Mouse (Mus musculus): ENCODE measurements at regions not wholly inside any gene's neighbourhood (a gene's known extent, or its start where the extent isn't known, plus 50 kb on each side); places are given as distances from the start of the nearest gene placed in this dataset.
"Not testable (repeated sequence)": the region's sequence is repeated elsewhere in the genome, so short reads cannot be mapped to it uniquely, and the experiment has no call there.

DNA sequence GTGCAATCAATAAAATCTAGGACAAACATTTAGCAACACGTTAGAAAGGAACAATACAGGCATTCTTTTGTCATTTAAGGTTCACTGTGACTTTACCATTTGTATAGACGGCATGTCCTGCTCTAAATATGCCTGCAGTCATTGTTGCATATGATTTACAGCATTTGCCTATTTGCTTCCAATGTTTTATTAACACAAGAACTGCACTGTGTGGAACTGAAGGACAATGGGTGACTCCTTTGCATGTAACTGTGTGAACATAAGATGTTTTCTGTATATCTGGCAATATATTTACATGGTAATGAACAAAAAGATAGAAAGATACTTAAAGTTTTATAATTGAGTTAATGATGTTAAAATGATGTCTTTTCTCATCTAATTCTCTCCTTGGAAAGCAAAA lies 57.1 kb downstream of the Pou4f1 start:
- no peak for DNase-seq (ENCODE audit: low read depth, low spot score)

DNA sequence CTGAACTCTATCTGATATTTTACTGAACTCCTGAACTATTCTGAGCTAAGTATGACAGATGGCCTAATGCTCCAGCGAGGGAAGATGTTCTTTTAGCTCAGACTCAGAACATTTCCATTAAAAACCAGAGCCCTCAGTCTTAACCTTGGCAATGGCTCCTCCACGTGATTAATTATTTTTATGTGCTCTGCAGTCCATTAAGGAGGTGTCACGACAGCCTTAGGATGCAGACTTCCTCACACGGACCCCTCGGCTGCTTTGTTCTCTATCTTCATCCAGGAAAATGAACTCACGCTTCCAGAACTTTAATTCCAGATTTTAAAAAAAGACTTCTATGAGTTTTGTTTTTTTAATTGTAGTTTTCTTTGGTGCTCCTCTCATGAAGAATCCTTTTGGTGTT lies 57.5 kb downstream of the Pou4f1 start:
- DNase-seq (ENCODE audit: low read depth, low spot score) = no peak

DNA sequence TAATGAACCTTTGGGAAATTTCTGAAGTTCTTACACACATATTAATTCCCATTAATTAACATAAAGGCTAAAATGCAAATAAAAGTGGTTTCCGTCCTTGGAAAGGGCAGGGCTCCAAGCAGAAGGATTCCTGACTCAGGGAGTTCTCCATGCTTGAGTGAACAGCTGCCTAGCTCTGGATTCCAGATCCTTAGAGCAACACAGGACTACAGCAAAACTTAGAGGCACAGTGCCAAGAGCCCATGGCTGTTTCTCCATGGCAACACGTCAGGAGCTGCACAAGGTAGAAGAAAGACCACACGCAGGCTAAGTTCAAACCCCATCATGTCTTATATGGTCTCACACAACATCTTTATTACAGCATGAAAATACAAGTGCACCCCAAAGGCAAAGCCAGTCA lies 61.7 kb downstream of the Pou4f1 start:
- no peak for DNase-seq (ENCODE audit: low read depth, low spot score)

DNA sequence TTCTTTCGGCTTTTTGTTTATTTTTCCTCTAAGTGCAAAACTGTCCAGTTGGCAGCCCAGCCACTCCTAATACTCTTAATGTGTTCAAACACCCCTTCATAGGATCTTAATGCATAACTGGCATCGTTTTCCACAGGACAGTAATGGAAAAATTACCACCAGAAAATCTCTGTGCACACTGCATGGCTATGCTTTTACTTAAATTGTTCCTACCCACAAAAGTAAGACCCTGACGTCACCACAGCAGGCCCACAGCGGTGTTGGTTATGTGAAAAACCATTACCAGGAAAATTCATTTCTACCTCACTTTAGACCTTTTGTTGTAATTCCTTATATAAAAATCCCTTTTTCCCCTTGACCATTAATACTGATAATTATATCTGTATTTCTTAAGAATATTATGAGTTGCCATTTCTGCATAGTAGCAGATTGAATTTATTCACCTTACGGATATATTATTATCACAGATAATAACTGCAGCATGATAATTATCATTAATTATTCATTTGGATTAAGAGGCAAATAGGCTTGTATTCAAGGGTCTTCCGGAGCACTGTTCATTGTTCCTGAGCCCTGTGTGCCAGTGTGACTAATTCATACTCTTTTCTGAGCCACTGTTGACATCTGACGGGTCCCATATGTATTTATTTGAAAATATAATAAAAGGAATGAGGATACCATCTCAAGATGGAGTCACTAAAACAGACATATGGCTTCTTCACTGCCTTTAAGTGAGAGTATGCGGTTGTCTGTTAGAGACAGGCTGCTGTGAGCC lies 78.3 kb downstream of the Pou4f1 start:
- DNase-seq (ENCODE audit: low read depth, low spot score) = no peak

DNA sequence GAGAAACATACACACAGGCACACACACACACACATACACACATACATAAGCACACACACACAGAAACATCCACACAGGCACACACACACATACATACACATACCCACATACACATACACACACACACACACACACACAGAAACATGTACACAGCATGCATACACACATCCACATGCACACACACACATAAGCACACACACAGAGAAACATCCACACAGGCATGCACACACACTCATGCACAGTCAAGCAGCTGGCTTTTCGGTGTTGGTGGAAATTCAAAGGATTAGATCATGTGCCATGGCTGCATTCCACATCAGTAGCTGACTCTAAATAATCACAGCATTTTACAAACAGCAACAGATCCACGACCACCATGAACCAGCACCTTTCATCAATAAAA lies 78.9 kb downstream of the Pou4f1 start:
- DNase-seq (ENCODE audit: low read depth, low spot score) = no peak

DNA sequence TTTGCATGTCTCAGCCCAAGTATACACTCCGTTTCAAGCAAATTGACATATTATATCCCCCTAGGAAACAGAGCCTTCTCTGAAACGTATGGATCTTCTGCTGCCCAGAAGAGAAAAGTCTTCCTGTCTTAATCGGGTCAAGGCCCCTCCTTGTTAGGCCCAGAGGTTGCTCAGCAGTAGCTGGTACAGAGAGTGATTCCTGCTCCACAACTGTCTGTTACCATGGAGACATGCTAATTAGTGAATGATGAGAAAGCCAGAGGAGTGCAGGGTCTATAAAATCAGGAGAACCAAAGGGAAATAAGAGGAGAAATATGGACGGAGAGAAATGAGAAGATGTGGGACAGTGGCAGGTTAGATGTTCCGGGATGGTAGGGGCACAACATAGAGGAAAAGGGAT lies 86.8 kb downstream of the Pou4f1 start:
- no peak for DNase-seq (ENCODE audit: low read depth, low spot score)

DNA sequence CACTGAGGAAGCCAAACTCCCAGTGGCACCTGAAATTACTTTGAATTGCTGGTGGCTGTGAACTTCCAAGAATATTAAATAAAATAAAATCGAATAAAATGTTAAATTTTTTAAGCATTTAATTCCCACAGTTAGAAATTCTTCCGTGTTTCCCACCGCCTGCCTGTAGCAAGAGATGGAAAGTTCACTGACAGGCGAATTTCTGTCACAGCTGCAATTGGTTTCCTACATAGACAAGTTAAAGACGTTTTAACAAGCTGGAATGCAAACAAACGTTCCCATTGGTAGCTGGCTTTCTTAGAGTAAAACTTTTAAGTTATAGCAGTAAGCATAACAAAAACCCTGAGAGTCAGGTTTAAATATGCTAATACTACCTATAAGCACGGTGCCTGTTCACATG lies 95.0 kb downstream of the Pou4f1 start:
- no peak for DNase-seq (ENCODE audit: low read depth, low spot score)

DNA sequence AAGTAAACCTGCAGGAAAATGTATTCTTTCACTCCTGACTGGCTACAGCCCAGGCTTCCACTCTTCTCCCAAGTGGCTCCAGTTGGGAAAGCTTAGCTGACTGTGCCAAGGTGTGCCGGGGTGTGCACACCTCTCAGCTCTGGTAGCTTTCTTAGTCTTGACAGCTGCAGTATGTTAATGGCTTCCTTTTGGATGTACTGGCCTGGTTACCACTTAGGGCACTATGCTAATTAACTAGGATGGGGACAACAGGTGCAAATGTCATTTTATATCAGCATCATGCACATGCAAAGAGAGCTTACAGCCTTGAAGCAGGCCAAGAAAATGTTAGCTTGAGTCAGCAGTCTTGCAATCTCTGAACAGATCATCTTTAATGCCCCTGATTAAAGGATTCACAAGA lies 111.2 kb downstream of the Pou4f1 start:
- no peak for DNase-seq (ENCODE audit: low read depth, low spot score)

DNA sequence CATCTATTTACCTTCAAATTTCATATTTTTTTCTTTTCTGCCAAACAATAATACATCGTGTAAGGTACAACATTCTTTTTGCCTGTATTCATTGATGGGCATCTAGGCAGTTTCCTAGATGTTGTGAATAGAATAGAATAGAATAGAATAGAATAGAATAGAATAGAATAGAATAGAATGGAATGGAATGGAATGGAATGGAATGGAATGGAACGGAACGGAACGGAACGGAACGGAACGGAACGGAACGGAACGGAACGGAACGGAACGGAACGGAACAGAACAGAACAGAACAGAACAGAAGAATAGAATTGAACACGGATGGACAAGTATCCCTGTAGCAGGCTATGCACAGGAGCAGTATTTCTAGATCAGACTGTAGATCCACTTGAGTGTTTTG lies 131.0 kb downstream of the Pou4f1 start:
- DNase-seq (ENCODE audit: low read depth, low spot score) = not testable (repeated sequence)

DNA sequence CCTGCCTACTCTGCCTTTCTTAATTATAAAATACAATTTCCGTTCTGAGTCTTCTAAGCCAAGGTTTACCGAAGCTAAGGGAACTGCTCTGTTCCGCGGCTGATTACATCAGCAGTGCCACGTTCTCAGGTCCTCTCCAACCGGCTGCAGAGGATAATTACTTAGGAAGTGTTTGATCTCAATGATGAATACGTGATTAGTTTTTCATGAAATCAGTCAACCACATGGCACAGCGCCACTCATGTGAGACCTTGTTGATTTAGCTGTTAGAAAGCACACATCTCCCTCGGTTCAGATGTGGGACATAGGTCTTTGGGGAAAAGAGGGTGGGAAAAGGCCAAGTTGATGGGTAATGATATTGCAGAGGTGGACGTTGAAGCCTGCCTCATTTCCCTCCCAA lies 141.7 kb downstream of the Pou4f1 start:
- no peak for DNase-seq (ENCODE audit: low read depth, low spot score)

DNA sequence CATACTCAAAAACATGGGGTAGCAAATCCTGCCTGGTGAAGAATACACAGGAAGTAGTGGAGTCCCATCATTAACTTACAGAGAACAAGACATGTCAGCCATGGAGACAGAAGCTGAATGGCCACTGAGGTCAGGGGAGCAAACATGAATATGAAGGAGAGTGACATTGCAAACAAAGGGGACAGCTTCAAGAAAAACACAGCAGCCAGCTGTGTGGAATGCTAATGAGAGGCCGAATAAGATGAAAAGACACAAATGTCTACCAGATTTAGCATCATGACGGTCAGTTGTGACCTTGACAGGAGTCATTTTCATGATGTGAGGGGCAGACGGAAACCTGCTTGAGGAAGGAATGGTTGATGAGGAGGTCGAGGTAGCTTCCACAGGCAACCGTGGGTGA lies 167.7 kb downstream of the Pou4f1 start:
- no peak for DNase-seq (ENCODE audit: low read depth, low spot score)

DNA sequence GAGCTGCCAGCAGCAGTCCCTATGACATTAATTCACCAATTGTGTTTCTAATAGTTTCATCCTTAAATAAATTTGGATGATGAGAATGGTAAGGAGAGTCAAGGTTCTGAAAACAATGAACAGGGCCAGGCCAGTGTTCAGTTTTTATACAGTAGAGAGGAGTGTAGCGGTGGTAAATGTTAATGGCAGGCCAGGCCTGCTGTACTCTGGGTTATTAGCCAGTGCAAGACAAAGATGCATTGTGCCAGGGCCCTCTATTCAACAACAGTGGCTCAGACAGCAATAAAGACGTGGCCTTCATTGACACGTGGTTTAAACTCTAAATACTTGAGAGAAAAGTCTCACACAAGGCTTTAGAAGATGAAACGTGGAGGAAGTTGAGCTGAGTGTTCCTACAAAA lies 169.5 kb downstream of the Pou4f1 start:
- DNase-seq (ENCODE audit: low read depth, low spot score) = no peak

DNA sequence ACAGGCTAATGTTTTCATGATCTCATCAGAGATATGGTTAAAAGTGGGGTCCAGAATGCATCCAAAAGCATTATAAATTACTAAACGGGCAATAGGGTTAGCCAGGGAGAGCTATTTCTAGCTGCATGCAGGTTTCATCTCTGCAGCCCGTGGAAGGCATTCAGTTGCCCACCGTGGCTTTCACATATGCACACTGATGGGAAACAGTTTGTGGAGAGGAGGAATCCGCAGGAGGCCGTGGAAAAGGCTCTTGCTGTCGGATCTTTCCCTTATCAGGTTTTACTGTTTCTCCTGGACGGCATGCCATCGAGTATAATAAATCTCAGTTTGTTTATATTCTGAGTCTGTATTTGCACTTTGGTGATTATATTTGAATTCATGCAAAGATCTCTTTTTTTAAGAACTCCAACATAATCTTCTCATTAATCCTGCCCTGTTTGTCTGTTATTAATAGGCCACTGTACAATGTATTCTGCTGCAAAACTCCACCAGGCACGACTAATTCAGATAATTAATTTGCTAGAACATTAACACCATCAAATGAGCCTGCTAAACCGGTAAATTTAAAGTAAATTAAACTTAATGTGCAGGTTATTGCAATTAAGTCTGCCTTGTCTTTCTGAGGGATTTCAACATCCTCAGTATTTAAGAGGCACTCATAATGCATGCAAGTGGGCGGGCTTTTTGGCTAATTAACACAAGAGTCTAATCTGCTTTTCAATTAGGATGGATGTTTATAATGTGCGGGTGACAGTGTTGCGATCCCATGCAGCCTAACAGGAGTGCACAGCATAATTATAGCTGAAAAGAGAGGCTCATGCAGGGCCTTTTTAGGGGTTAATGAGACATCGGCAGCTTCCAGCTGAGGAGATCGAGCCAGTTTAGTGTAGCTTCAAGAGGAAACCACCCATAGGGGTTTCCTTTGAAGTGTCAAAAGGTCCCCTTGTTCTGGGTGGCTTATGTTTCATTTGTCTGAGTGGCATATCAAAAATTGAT lies 170.2 kb downstream of the Pou4f1 start:
- no peak for DNase-seq (ENCODE audit: low read depth, low spot score)

DNA sequence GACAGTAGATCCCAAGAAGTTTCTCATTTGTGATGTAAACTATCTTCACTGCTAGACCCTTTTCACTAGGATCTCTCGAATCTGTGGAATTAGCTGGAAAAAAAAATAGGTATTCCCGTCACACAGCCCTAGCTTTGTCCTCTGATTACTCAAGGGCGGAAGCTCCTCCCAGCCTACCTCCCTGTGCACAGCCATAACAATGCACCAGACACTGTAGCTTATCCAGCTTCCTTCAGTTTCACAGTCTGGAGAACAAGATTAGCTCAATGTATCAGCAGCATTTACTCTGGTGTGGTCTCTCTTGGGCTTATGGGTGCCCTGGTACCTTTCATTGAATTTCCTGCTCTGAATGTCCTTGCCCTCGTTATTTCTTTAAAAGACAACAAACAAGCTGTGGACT lies 174.0 kb downstream of the Pou4f1 start:
- DNase-seq (ENCODE audit: low read depth, low spot score) = no peak

DNA sequence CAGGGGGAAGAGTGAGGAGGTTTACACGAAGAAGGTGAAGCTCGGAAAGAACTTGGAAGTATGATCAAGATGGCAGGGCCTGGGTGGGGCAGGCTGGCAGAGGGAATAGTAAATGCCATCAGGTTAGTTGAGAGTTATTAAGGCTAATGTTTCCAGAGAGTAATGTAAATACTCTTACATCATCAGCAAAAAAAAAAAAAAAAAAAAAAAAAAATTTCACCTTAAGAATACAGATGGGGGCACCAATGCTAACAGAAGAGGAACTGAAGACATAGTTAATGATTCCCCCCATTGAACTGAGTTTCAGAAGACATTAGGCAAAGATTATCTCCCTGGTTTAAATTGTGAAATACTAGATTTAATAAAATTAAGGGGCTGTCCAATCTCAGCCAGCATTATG lies 174.7 kb downstream of the Pou4f1 start:
- no peak for DNase-seq (ENCODE audit: low read depth, low spot score)

DNA sequence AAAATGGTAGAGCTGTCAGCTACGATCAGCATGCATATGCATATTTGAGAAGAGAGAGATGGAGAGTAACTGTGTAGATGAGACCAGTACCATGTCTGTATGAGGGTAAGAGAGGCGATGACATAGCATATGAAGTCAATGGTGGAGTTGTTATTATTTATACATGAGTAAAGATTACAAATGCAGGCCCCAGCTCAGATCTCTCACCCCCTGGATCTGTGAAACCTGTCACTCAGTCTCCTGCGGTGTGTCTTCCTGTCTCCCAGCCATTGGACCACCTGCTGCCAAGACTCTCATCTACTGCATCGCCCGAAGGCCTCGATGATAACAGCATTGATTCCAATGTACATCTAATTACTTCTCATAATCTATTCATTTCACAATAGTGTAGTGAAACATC lies 187.4 kb downstream of the Pou4f1 start:
- DNase-seq (ENCODE audit: low read depth, low spot score) = no peak

DNA sequence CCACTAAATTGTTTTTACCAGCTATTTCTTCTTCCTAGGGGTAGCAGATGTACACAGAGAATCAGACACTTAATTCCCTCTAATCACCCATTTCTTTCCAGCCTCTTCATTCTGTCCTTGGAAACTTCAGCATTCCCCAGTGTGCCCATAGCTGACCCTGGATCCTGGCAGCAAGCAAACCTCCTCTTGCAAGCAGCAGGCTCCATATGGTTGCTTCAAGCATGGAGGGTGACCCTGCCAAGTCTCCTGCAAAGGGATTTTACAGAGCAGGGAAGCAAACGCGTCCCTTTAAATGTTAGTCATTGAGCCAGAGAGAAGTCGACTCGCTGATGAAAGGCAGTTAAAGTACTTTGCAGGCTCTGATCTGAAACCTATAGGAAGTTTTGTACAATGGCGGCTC lies 187.9 kb downstream of the Pou4f1 start:
- DNase-seq (ENCODE audit: low read depth, low spot score) = no peak

DNA sequence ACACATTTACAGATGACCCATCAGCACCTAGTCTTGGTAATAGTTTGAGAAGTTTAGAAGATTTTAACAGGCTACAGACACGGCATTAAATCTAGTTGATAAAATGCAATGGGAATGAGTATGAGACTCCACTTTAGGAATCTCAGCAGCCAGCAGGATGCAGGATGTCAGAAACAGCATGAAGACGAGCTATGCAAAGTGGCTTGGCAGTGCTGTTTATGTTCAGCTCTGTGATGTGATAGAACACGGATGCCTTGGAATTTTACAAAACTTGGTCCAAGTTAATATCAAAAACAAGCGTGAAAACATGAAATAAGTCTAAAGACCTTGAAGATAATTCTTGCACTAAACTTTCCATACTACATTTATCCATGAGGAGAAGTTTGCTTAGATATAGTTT lies 193.0 kb downstream of the Pou4f1 start:
- no peak for DNase-seq (ENCODE audit: low read depth, low spot score)

DNA sequence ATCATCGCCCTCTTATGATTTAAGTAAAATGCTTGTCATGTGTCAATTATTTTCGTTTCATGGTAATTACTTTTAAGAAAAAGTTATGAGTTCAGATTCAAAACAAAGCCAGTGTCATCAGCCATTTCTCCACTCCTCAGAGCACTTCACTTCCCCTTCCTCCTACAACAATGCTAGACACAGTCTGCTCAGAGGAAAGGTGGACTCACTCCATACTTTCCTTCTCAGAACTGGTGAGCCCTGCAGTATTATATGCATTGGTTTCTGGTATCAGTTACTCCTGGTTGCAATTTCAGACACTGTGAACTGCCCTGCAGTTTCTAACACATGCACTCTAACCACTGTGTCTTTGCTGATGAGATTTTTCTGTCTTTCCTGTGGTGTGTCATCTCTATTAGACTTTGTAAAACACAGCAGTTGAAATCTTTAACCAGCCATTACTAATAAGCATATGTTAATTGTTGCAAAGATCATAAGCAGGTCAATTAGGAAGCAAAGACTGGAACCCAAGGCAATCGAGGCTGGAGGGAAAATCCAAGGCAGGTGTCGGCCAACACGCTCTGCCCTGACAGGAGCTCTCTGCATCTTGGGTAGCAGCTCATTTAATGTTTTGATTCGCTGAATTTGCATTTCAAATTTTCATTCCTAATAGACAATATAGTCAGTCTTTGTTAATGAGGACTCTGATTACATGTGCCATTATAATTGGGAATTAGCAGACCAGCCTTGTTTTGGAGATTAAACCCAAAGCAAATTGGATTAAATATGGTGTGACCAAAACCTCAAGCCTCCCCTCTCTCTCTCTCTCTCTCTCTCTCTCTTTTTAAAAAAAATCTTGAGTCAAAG lies 202.7 kb downstream of the Pou4f1 start:
- DNase-seq (ENCODE audit: low read depth, low spot score) = no peak

DNA sequence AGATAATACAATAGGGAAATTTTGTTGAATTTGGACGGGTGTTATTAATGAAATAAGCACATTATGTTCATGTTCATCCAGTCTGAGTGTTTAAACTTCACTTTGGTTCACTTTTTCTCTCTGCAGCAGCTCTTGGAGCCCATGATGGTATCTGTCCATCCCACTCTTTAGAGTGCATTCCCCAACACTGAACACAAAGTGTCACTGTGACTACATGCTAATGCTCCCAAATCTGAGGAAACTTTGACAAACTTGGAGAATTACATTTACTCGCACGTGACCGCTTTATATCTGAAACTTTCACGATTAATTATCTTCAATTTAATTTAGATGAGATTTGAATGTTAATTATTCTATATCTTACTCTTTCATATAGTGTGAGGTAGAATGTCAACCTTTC lies 250.8 kb downstream of the Pou4f1 start:
- no peak for DNase-seq (ENCODE audit: low read depth, low spot score)

DNA sequence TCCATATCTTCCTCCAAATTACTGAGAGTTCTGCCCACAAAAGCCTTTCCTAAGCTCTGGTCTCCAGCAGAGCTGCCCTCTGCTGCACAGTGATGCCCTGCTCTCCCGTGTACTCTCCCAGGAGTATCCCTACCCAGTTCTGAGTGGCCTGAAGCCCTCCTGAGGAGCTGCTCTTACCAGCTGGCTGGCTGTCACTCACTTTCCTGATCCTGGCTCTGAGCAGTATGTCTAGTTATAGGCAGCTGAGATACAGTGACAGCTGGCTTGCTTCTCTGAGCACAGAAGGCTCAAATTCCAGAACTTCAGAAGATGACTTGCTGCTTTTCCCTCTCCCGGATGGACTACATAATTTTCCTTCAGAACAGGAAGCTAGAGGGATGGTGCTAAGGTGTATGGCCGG lies 257.1 kb downstream of the Pou4f1 start:
- DNase-seq (ENCODE audit: low read depth, low spot score) = no peak

DNA sequence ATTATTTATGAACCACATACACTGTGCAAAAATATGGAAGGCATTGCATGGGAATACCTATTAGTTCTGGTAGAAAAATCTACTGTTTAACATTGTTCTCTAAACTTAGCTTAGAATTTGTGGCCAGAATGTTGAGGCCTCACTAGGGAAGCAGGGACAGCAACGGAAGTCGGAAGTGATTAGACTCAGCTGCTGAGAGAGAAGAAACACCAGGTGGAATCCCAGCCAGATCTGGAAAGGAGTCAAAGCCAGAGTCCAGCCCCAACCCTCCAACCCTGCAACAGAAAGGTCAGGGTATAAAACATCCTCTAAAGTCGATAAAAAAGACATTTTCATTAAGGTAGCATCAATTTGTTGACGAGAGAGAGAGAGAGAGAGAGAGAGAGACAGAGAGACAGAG lies 258.9 kb downstream of the Pou4f1 start:
- DNase-seq (ENCODE audit: low read depth, low spot score) = no peak

Data from WW6 (cell line).